Mouse (Mus musculus) gastrocnemius, postnatal 25 days (tissue): Measurements from ENCODE around the gene Wnk1. TPM values are rescaled to one million over a fixed set of nuclear protein-coding genes. Genes with fewer than 3 reads are reported as not detected.
"Not testable (repeated sequence)": the region's sequence is repeated elsewhere in the genome, so short reads cannot be mapped to it uniquely, and the experiment has no call there.

Source experiments
- DNase-seq: peaks from one replicate; pipeline ENCODE4 v3.0.0; 2022
- long read RNA-seq, 2 experiments: library from polyadenylated mRNA; stranded (forward); transcript quantifications; one replicate each; pipeline ENCODE4 v2.0.0; 2021
- total RNA-seq, 2 experiments: library from RNA; stranded (reverse); gene quantifications; 1 replicate in 1 of 2; 2 replicates in 1 of 2; pipeline ENCODE4 v1.2.3; 2021

The Wnk1 gene
- 100 to 1,000 TPM; 263 to 303 TPM for total RNA-seq
- long read RNA-seq, experiment 1, partial matches to known transcripts = 0 of 30 reads
- long read RNA-seq, experiment 1, other reads (novel, unspliced or antisense) = 30 of 30 reads
- long read RNA-seq, experiment 2, partial matches to known transcripts = 0 of 35 reads
- long read RNA-seq, experiment 2, other reads (novel, unspliced or antisense) = 34 of 35 reads

DNA sequence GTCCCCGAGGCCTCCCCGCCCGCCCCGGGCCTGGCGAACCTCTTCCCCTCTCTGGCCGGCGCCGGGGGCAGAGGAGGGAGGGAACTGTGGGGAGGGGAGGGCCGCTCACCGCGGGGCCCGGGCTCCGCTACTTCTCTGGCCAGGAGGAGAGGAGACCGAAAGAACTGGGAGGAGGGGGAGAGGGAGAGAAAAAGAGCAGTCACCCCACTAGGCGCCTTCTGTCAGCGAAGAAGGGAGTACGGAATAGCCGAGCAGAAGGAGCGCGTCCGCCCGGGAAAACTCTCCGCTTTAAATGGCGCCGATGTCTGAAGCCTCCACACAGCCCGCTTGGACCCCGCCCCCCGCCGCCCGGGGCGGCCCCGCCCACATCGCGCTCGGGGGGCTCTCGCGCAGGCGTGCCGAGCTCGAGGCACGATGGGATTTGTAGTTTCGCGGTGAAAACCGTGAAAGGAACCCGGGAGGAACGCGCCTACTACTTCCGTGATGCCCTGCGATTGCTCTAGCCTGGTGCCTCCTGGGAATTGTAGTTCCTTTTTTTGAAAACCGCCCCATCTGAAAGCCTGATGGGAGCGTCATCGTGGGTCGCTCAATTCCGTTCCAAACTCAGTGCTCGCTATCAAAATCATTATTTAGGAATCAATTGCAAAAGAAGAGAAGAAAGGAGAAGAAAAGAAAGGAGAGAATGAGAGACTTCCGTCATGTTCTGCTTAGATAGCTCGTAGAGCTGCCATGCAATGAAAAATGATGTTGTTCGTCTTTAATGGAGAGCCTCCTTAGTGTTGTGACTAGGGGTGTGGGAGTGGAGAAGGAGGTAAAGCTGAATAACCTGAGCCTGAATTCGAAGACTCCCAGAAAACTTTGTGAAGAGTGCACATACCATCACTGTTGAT, at the start of gene Wnk1:
Gene Wnk1, minus strand, starts transcription at position 307 of the 890 bp plus-strand sequence.
- DNase-seq = peak; percentile 98

DNA sequence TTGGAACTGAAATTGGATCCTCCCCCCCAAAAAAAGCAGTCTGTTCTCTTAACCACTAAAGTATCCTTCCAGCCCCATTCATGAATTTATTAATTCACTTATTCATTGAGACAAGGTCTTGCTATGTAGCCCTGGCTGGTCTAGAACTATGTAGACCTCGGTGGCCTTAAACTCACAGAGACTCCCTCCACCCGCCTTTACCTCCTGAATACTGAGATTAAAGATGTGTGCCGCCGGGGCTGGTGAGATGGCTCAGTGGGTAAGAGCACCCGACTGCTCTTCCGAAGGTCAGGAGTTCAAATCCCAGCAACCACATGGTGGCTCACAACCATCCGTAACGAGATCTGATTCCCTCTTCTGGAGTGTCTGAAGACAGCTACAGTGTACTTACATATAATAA, 48.6 kb upstream of the Wnk1 start:
- DNase-seq = not testable (repeated sequence)

- no peak for DNase-seq
Measured at GRCm38 (mm10) chr6:120085832-120086231, 47.4 kb upstream of the Wnk1 start.

GRCm38 (mm10) chr6:120084983-120085382, 46.5 kb upstream of the Wnk1 start:
- DNase-seq = no peak

- DNase-seq = no peak
Measured at GRCm38 (mm10) chr6:120083442-120083841, 45.0 kb upstream of the Wnk1 start.

- DNase-seq = no peak
Measured at GRCm38 (mm10) chr6:120082951-120083411, 44.5 kb upstream of the Wnk1 start.

GRCm38 (mm10) chr6:120082251-120082950, 43.9 kb upstream of the Wnk1 start:
- no peak for DNase-seq

DNA sequence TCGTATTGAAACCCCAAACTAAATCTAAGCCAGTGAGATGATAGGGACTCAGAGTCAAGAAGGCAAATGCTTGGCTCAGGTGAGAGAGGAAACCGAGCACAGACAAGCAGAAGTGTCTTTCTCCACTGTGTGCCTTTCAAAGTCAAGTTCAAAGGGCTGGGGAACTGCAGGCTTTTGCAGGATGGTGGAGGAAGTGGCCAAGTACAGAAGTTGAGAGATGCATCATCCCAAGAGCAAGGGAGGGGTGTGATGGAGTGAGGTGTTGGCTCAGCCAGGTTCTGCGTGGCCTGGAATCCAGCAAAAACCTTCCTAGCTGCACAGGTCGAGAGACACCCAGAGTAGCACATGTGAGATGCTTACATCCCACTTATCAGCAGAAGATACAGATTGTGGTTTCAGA, 43.0 kb upstream of the Wnk1 start:
- DNase-seq = no peak

GRCm38 (mm10) chr6:120079547-120079946, 41.1 kb upstream of the Wnk1 start:
- DNase-seq = no peak

GRCm38 (mm10) chr6:120076619-120077450, 38.4 kb upstream of the Wnk1 start:
- no peak for DNase-seq

GRCm38 (mm10) chr6:120072630-120073029, 34.2 kb upstream of the Wnk1 start:
- DNase-seq = no peak

- no peak for DNase-seq
Measured at GRCm38 (mm10) chr6:120069546-120069945, 31.1 kb upstream of the Wnk1 start.

DNA sequence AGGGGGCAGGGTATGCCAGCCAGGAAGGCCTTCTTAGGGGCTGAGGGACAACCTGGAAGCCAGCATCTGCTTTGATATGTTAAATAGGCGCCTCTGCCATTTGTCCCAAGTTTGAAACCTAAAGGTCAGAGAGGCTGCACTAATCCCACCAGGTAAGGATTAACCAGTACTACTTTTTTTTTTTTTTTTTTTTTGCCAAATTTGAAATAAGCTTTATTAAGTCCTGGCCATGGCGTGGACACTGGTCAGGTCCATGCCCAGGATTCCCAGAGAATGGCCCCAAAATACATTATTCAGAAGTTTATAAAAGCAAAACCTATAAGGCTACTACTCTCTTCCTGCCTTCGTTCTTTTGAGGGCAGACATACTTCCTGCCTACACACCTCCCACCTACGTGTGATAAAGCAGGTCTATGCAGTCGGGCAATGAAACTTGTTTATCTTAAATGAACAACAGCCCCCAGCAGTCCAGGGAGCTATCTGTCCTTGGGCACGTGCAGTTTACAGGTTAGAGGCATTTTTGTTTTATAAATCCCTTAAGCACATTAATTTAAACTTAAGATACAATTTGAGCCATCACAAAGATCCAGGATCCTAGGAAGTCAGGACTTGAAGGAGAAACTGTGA, 27.2 kb upstream of the Wnk1 start:
- no peak for DNase-seq

DNA sequence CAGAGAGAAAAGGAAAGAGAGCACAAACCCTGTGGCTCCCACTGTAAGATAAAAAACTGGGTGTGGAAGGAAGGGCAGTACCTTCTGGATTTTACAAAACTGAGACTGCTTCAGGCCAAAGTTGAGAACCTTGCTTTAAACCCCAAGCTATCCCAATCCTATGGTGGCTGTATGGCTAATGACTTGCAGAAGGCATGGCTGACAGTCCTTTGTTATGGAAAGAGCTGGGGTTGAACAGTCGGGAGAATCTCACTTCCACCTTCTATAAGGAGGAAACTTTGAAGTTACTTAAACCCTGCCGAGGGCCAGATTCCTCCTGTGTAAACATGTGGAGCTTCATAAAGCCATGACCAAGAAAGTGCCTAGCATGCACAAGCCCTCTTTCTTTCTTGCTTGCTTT, 26.2 kb upstream of the Wnk1 start:
- DNase-seq = no peak

DNA sequence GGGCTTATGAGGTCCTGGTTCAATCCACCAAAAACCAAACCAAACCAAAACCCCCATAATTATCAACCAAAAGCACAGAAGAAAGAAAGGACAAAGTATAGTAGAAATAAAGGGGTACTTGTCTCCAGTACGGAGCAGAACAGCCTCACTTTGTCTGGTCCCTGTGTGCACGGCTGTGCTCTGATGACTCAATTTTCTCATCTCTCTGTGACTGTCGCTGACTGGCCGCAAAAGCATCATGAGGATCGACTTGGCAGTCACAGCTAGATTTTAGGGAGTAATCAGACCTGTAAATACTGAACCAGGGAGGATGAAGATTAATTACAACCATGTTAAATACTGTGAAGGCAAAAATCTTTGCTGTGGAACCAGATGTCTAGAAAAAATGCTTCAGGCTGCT, 24.5 kb upstream of the Wnk1 start:
- DNase-seq = no peak

DNA sequence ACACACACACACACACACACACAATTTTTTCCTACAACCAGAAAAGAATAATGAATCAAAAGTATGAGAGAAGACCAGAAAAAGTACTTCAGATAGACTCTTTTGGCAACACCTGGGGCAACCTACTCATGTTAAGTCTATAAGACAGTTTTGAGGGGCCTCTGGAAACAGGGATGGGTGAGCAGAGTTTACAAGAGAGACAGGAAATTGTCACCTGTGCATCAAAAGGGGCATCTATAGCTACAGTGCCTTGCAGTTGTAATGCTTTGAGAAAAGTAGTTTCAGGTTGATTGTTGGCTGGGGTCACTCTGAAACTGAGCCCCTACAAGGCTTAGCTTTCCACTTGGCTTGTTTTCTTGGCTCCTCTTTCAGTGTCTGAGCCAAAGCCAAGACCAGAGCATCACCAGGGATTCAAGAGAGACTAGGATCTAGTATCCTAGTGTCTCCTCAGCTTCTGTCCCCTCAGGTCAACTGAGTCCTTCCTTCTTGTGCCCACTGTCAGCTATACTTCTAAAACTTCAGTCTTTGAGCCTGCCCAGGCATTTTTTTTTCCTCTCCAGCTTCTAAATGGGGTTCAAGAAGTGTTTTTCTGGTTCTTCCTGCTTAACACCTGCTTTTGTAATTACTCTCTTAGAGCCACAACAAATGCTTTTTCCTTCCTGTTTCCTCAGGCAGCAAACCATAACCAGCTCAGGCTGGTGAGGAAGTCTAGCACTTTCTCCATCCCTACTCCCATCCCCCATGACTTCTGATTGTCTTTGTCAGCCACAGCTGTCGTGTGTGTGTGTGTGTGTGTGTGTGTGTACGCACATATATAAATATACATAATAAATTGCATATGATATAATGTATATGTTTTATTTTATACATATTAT, 17.4 kb upstream of the Wnk1 start:
- DNase-seq = peak; percentile 56

- DNase-seq = no peak
Measured at GRCm38 (mm10) chr6:120054412-120054811, 15.9 kb upstream of the Wnk1 start.

DNA sequence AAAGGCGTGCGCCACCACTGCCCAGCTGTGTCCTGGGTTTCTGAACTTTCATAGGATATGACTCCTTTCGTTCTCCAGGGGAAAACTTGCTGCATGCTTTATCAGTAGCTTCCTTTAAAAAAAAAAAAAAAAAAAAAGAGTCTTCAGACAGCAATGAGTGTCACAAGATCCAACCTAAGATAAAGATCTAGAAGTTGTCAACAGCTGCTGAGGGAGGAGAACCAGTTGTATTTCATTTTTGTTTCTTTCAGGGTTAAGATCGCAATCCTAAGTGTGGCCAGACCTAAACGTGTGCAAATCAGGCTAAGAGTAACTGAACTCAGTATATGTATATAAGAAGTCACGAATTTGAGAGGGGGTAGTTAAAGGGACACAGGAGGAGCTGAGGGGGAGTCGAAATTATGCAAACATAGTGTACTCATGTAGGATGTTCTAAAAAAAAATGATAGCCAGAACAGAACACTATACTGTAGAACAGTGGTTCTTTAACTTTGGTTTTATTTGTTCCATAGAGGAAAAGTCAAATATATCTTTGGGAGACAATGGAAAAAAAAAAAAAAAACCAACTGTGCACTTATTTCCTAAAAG, 9.3 kb upstream of the Wnk1 start:
- no peak for DNase-seq

DNA sequence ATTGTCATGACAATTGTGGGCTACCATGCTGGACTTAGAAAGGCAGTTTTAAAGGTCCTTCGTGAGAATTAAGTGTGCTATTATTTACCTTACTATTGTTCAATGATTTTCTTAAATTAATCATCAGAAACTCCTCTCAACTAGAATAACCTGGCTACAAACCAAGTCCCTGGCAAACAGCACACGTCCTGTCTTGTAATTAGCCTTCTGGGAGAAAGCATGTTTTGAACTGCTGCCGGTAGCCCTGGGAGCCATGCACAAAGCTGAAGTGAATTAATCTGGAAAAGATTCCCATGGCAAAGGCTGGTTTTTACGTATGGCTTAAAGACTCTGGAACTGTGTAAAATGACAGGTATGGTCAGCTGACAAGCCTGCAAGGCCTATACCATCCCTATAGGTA, 6.9 kb upstream of the Wnk1 start:
- DNase-seq = no peak

DNA sequence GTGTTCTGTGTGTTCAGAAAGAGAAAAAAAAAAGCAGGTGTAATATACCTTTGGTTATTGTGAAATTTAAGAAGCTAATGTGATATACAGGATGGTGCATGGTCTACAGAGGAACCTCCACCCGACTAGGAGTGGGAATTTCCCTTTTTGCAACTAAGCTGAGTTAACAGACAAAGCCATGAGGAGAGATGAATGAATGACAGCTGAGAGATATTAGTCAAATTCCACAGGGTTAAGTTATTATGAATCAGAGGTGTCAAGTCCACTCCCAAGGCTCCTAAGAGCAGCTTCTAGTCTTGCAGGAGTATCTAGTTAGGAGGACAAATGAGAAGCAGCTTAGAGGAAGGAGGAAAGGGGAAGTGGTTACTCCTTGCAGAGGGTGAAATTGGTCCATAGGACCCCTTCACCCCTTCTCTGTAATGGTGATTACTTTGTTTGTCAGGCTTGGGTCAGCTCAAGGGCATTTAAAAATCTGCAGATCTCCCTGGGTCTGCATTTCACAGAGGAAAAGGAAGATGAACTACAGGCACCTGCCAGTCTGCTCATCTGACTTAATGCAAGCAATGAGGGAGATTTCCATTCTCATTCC, 4.3 kb upstream of the Wnk1 start:
- DNase-seq = no peak
